Mouse (Mus musculus): ENCODE measurements around the gene Abcb6. TPM values are rescaled to one million over a fixed set of nuclear protein-coding genes. Genes with fewer than 3 reads are reported as not detected.

Abcb6 gene
- polyA plus RNA-seq, 2 experiments = 41.4 to 48.9 TPM

GRCm38 (mm10) chr1:75158990-75159389 is 21.2 kb downstream of the Abcb6 start:
- H3K4me2 ChIP-seq (ENCODE audit: low read depth) = no peak overlapping the region
- peak overlapping the region; percentile 33; the same call in 1 of the 2 replicates for H3K9ac ChIP-seq (replicated peaks)
- DNase-seq (ENCODE audit: low read depth in 3 of 3, low spot score in 3 of 3) = no peak
- no peaks in the 10 kb centered on the region for H3K27me3 ChIP-seq (ENCODE audit: control insufficient read depth, insufficient read depth, low read length)
- H3K4me1 ChIP-seq (replicated peaks; ENCODE audit: control insufficient read depth in 2 of 2, insufficient read depth in 2 of 2, low read length in 1 of 2) = peaks cover 25 to 36% of the 10 kb centered on the region in 2 experiments
- H3K9me3 ChIP-seq (ENCODE audit: control insufficient read depth, low read length) = no peaks in the 10 kb centered on the region
- no peak for TF ChIP-seq CTCF (IDR thresholded peaks at IDR 0.05; ENCODE audit: low read depth)
- no peak for ATAC-seq (ENCODE audit: insufficient read depth)
- H3K4me3 ChIP-seq (ENCODE audit: insufficient read depth in 1 of 2, low read depth in 2 of 2, low read length in 2 of 2) = no peak overlapping the region
- H3K27ac ChIP-seq = peak overlapping the region; percentile 83
- no peaks in the 10 kb centered on the region for H3K36me3 ChIP-seq (replicated peaks; ENCODE audit: control insufficient read depth, insufficient read depth, low read depth)

GRCm38 (mm10) chr1:75155837-75156236 is 24.4 kb downstream of the Abcb6 start:
- Histone ChIP-seq H3K9me3 (ENCODE audit: control insufficient read depth, low read length) (no peaks in the 10 kb centered on the region), H3K9ac (replicated peaks) (no peak overlapping the region), H3K4me1 (replicated peaks; ENCODE audit: control insufficient read depth in 2 of 2, insufficient read depth in 2 of 2, low read length in 1 of 2) (peaks cover 25 to 33% of the 10 kb centered on the region in 2 experiments), H3K4me2 (ENCODE audit: low read depth) (no peak overlapping the region), H3K27me3 (ENCODE audit: control insufficient read depth, insufficient read depth, low read length) (no peaks in the 10 kb centered on the region), H3K36me3 (replicated peaks; ENCODE audit: control insufficient read depth, insufficient read depth, low read depth) (no peaks in the 10 kb centered on the region), H3K4me3 (ENCODE audit: insufficient read depth in 1 of 2, low read depth in 2 of 2, low read length in 2 of 2) (no peak overlapping the region), H3K27ac (no peak overlapping the region)
- DNase-seq (ENCODE audit: low read depth in 3 of 3, low spot score in 3 of 3) = no peak
- ATAC-seq (ENCODE audit: insufficient read depth) = no peak
- TF ChIP-seq CTCF (IDR thresholded peaks at IDR 0.05; ENCODE audit: low read depth) = no peak
- no peak for TF ChIP-seq EP300 (IDR thresholded peaks at IDR 0.05; ENCODE audit: low read depth)
- 25% methylated on average over 3 of the region's 3 CpGs for WGBS (ENCODE audit: insufficient replicate concordance)

GRCm38 (mm10) chr1:75148727-75149126 is 31.5 kb downstream of the Abcb6 start:
- no peak for TF ChIP-seq EP300 (IDR thresholded peaks at IDR 0.05; ENCODE audit: low read depth)
- TF ChIP-seq CTCF (IDR thresholded peaks at IDR 0.05; ENCODE audit: low read depth) = no peak
- Histone ChIP-seq H3K27me3 (ENCODE audit: control insufficient read depth, insufficient read depth, low read length) (no peaks in the 10 kb centered on the region), H3K4me1 (replicated peaks; ENCODE audit: control insufficient read depth in 2 of 2, insufficient read depth in 2 of 2, low read length in 1 of 2) (peaks cover 8 to 20% of the 10 kb centered on the region in 2 experiments), H3K27ac (no peak overlapping the region), H3K4me3 (ENCODE audit: insufficient read depth in 1 of 2, low read depth in 2 of 2, low read length in 2 of 2) (no peak overlapping the region), H3K9ac (replicated peaks) (no peak overlapping the region), H3K9me3 (ENCODE audit: control insufficient read depth, low read length) (no peaks in the 10 kb centered on the region), H3K4me2 (ENCODE audit: low read depth) (no peak overlapping the region), H3K36me3 (replicated peaks; ENCODE audit: control insufficient read depth, insufficient read depth, low read depth) (peaks cover 50% of the 10 kb centered on the region)
- no peak for ATAC-seq (ENCODE audit: insufficient read depth)
- 80% methylated on average over 4 of the region's 4 CpGs for WGBS (ENCODE audit: insufficient replicate concordance)
- no peak for DNase-seq (ENCODE audit: low read depth in 3 of 3, low spot score in 3 of 3)

DNA sequence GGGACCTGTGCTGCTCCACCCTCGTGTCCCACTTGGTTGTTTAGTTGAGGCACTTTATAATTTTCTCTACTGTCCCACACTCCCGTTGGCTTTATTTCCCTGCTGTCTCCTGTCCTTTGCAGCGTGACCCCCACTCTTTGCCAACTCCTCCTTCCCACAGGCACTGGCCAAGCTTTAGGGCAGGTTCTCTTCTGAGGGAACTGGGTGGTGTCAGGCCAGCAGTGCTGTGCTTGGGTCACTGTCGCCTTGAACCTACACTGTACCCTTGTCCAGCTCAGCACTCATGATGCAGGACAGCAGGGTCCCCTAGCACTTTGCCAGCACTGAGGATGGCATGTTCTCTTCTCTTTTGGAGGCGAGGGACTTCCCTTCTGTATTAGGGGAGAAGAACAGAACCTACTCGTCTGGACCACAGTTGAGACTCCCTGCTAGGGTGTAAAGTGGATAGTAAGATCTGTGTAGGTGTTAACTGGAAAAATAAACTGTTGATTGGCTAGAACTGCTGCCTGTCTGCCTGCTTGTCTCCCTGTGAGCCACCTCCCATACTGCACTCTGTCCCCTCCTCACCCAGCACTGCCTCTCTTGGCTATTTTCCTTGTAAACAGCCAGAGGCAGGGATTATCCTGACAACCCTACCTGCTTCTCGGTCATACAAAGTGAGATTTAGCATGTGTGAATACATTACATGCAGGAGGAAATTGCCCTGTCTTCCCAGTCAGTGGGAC is 32.6 kb downstream of the Abcb6 start:
- H3K4me3 ChIP-seq (ENCODE audit: insufficient read depth in 1 of 2, low read depth in 2 of 2, low read length in 2 of 2) = no peak overlapping the region
- no peaks in the 10 kb centered on the region for H3K9me3 ChIP-seq (ENCODE audit: control insufficient read depth, low read length)
- H3K36me3 ChIP-seq (replicated peaks; ENCODE audit: control insufficient read depth, insufficient read depth, low read depth) = peaks cover 50% of the 10 kb centered on the region
- no peak overlapping the region for H3K9ac ChIP-seq (replicated peaks)
- no peak overlapping the region for H3K4me2 ChIP-seq (ENCODE audit: low read depth)
- no peak overlapping the region for H3K27ac ChIP-seq
- H3K27me3 ChIP-seq (ENCODE audit: control insufficient read depth, insufficient read depth, low read length) = no peaks in the 10 kb centered on the region
- no peak for DNase-seq (ENCODE audit: low read depth in 3 of 3, low spot score in 3 of 3)
- no peak for TF ChIP-seq EP300 (IDR thresholded peaks at IDR 0.05; ENCODE audit: low read depth)
- no peak for TF ChIP-seq CTCF (IDR thresholded peaks at IDR 0.05; ENCODE audit: low read depth)
- 75% methylated on average over 7 of the region's 7 CpGs for WGBS (ENCODE audit: insufficient replicate concordance)
- no peak for ATAC-seq (ENCODE audit: insufficient read depth)
- peaks cover 9 to 25% of the 10 kb centered on the region in 2 experiments for H3K4me1 ChIP-seq (replicated peaks; ENCODE audit: control insufficient read depth in 2 of 2, insufficient read depth in 2 of 2, low read length in 1 of 2)

DNA sequence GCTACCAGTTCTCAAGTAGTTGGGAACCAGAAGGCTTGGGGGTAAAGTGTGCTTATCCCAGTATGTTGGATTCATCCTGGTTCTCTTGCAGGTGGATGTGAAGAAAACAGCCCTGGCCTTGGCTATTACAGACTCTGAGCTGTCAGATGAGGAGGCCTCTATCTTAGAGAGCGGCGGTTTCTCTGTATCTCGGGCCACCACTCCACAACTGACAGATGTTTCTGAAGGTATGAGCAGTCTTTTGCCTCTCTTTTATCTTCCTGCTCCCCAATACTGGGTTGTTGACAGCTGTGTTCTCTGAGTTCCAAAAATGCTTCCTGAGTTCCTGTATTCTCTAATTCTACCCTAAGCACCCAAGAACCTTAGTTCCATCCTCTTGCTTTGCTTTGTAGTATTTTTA is 34.6 kb downstream of the Abcb6 start:
- peak overlapping the region in 1 of 2 experiments; percentile 75; a peak in 2 of 4 replicates for H3K4me3 ChIP-seq (ENCODE audit: insufficient read depth in 1 of 2, low read depth in 2 of 2, low read length in 2 of 2)

More for the DNA sequence above, 34.6 kb downstream of the Abcb6 start:
- 38% methylated on average over 3 of the region's 3 CpGs for WGBS (ENCODE audit: insufficient replicate concordance)
- Histone ChIP-seq H3K9ac (replicated peaks) (peak overlapping the region; percentile 83), H3K4me1 (replicated peaks; ENCODE audit: control insufficient read depth in 2 of 2, insufficient read depth in 2 of 2, low read length in 1 of 2) (peaks cover 9 to 27% of the 10 kb centered on the region in 2 experiments), H3K27me3 (ENCODE audit: control insufficient read depth, insufficient read depth, low read length) (no peaks in the 10 kb centered on the region), H3K9me3 (ENCODE audit: control insufficient read depth, low read length) (no peaks in the 10 kb centered on the region), H3K36me3 (replicated peaks; ENCODE audit: control insufficient read depth, insufficient read depth, low read depth) (peaks cover 50% of the 10 kb centered on the region), H3K4me2 (ENCODE audit: low read depth) (peak overlapping the region; percentile 71), H3K27ac (peak overlapping the region; percentile 70)
- ATAC-seq (ENCODE audit: insufficient read depth) (no peak), DNase-seq (ENCODE audit: low read depth in 3 of 3, low spot score in 3 of 3) (peak in 1 of 3 experiments; percentile 35)
- TF ChIP-seq EP300 (IDR thresholded peaks at IDR 0.05; ENCODE audit: low read depth) (peak; percentile 81), CTCF (IDR thresholded peaks at IDR 0.05; ENCODE audit: low read depth) (no peak)
